Mouse (Mus musculus) kidney, adult 2 months (tissue): ENCODE results near the gene Ttl.

Source experiments
- CTCF ChIP-seq: fragments of 200-500 bp; conservative IDR thresholded peaks from 2 replicates; pipeline ENCODE4 v1.5.1; 2011; ENCODE audit warnings: low read depth, mild to moderate bottlenecking, control low read depth, low read length, moderate library complexity, mixed read lengths; ENCODE audit not compliant: insufficient read depth, insufficient read length
- POLR2A ChIP-seq: fragments of 200-500 bp; IDR thresholded peaks from one replicate; pipeline ENCODE4 v1.6.1; 2011; ENCODE audit warnings: low read depth, low read length, control low read depth

DNA sequence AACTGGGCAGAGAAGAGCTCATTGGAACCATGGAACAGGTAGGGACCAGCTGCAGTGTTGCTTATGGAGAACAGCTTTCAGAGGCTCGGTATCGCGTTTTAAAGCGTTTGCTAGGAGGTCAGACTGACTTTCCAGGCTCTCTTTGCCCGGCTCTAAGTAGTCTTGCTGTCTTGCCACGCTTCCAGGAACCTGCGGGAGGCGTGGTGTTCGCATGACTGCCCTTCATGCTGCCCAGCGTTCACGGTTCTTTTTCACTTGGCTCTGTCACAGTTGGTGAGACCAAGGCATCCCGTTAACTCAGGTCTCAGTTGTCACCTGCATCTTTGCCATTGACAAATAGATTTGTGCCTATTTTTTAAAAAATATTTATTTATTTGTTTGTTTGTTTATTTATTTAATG lies 52.3 kb downstream of the Ttl start:
- TF ChIP-seq CTCF (no peak), POLR2A (no peak)
